Comparison of ENCODE assay signal across 8 mouse cellular contexts in the genomic region with DNA sequence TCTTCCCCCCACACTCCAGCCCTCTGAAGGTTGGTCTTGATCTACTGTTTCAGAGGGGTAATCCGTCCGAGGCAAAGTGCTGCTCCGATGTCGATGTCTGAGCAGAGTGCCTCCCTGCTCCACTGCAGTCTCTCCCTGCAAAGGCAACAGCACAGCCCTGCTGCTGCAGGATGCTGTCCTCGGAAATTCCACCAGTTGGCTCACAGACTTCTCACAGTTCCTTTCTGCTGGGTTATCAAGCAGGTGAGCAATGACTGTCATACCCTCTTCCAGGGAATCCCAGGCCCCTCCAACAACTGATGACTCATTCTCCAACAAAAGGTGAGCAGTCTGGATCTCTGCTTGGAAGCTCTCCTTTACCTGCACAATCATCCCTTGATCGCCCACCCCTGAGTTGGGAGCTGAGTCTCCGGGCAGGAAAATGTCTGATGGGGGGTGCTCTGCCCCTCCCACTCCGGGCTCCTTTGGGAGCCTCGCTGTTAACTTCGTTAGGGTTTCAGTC.
DNase-seq lines count a peak whose midpoint lies in the region; TF ChIP-seq lines count a peak whose summit lies in the region.

No protein-coding gene starts in this region.

- peak overlapping the region; percentile 67 for H3K27ac ChIP-seq in gastrocnemius, adult 2 months
- peak overlapping the region; percentile 80 for H3K27ac ChIP-seq in left cerebral cortex, adult 2 months

- DNase-seq in gastrocnemius, adult 2 months: no peak
- no peak for DNase-seq in gastrocnemius, postnatal 14 days
- peak; percentile 7 for DNase-seq in retina, postnatal 1 day
- no peak for DNase-seq in retina, embryonic 14.5 days (ENCODE audit: low spot score)
- peak; percentile 29 to 44 for DNase-seq in left cerebral cortex, adult 2 months (ENCODE audit: extremely low spot score in 1 of 2, low spot score in 2 of 2)
- DNase-seq in right cerebral cortex, postnatal 4 days: peak; percentile 13
- DNase-seq in adrenal gland, adult 8-10 months: no peak
- no peak for DNase-seq in kidney, adult 11 months

- no peak for TF ChIP-seq CTCF in gastrocnemius, adult 2 months (IDR thresholded peaks at IDR 0.05)
- no peak; the same call in 1 of the 2 replicates for TF ChIP-seq CTCF in left cerebral cortex, adult 2 months (IDR thresholded peaks at IDR 0.05)

- intact Hi-C loops in gastrocnemius, adult 2 months (cut with DNase I): no loop called here
- intact Hi-C loops in gastrocnemius, postnatal 14 days (cut with DNase I; ENCODE audit: low total_unique reads): no loop called here
- intact Hi-C loops in left cerebral cortex, adult 2 months (cut with DNase I): loop anchor here (5.0 kb wide), 2 partner anchors 220 to 375 kb away; a partner anchor contains a TSS

- peak overlapping the region; percentile 52 for H3K4me3 ChIP-seq in gastrocnemius, adult 2 months
- H3K4me3 ChIP-seq in left cerebral cortex, adult 2 months: peak overlapping the region; percentile 45

Comparison
In these comparisons a context has a peak if more than half of its experiments do, and no peak if none do; other contexts are left out.
1. DNase-seq: peak in retina, postnatal 1 day (single experiment), left cerebral cortex, adult 2 months (2 of 2) and right cerebral cortex, postnatal 4 days (single experiment); none in gastrocnemius, adult 2 months (single experiment), gastrocnemius, postnatal 14 days (single experiment), retina, embryonic 14.5 days (single experiment), adrenal gland, adult 8-10 months (single experiment) and kidney, adult 11 months (single experiment).